Mouse (Mus musculus): ENCODE results near the gene Akirin1.

The Akirin1 gene

GRCm38 (mm10) chr4:123718434-123718780 lies 31.7 kb downstream of the Akirin1 start:
- DNase-seq (ENCODE audit: low spot score), result no peak

DNA sequence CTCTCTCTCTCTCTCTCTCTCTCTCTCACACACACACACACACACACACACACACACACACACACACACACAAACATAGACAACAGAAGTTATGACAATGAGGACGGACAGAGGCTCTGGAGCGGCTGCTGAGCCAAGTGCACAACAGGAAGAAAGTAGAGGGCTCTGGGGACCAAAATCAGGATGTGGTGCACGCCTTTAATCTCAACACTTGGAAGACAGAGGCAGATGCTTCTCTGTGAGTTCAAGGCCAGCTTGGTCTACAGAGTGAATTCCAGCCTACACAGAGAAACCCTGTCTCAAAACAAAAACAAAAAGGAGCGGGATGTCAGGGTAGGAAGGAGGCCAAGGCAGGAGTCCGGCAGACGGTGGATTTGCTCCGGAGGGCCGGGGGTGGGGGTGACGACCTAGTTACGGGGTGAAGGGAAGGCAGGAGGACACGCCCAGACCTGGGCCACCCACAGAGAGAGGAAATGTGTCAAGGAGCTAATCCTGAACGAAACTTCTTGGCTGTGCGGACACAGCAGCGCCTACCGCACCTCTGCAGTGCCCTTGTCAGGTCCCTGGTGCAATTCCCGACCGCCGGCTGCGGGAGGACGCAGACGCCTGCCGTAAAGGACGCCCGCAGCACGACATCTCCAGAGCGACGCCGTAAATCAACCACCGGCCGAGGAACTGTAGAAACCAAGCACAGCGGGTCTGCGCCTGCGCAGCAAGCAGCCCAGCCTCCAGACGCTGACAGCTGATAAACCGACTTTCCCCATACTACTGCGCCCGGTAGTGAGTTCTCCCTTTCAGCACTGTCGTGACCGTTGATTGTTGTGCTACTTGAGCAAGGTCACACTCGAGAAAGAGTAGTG lies 32.3 kb downstream of the Akirin1 start, which contains the start of gene Ndufs5:
Gene Ndufs5 (minus strand): TSS at position 629 of the 860 bp plus-strand sequence.
- DNase-seq (ENCODE audit: low spot score), result peak; percentile 97

DNA sequence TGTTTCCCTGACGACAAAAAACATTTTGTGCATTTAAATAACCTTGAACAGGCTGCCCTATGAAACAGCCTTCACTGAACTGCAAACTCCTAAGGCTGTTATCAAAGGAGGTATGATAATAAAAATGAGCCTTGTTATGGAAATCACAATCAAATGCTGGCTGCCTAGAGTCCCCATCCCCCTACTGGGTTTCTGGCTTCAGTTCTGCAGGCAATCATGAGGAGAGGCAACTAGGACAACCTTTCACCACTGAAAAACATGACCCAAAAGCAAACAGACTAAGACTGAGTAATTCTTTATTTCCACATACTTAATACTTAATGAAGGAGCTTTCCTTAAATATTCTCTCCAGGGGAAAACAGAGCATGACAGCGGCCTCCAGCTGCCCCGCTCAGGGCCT lies 37.7 kb downstream of the Akirin1 start:
- DNase-seq (ENCODE audit: low spot score), result no peak

GRCm38 (mm10) chr4:123707340-123707739 lies 42.8 kb downstream of the Akirin1 start:
- no peak for DNase-seq (ENCODE audit: low spot score)

GRCm38 (mm10) chr4:123705340-123705739 lies 44.8 kb downstream of the Akirin1 start:
- no peak for DNase-seq (ENCODE audit: low spot score)

DNA sequence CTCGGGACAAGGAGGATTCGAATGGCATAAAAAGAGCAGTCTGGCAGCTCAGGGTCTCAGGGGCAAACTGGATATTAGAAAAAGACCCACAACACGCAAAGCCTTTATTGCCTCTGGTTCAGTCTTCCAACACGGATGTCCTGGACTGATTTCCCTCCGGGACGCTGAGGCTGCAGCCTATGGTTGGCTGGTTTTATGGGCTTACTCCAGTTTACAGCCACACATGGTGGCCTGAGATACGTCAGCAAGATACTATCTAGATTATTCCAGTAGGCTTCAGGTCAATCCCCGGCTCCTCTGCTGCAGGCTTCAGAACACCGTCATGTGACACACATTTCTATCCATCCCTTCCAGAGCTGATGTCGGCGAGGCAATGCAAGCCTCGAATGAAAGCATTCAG lies 56.8 kb downstream of the Akirin1 start:
- DNase-seq (ENCODE audit: low spot score), result no peak

DNA sequence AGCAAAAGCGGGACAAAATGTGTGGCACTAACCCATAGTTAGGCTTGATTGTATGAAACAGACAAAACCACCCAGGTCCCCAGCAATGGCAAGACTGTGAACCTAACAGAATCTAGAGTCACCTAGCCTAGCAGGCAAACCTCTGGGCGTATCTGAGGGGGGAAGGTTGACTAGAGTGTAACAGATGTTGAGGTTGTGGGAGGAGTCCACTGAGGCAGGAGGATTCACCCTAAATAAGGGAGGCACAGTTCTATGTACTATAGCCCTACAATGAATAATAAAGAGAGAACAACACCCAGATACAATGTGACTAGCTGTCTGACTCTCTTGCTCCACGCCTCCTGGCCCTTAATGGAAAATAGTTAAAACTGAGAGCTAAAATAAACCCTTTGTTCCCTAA lies 58.1 kb downstream of the Akirin1 start:
- DNase-seq (ENCODE audit: low spot score), result no peak

GRCm38 (mm10) chr4:123690311-123690710 lies 59.8 kb downstream of the Akirin1 start:
- DNase-seq (ENCODE audit: low spot score), result no peak

DNA sequence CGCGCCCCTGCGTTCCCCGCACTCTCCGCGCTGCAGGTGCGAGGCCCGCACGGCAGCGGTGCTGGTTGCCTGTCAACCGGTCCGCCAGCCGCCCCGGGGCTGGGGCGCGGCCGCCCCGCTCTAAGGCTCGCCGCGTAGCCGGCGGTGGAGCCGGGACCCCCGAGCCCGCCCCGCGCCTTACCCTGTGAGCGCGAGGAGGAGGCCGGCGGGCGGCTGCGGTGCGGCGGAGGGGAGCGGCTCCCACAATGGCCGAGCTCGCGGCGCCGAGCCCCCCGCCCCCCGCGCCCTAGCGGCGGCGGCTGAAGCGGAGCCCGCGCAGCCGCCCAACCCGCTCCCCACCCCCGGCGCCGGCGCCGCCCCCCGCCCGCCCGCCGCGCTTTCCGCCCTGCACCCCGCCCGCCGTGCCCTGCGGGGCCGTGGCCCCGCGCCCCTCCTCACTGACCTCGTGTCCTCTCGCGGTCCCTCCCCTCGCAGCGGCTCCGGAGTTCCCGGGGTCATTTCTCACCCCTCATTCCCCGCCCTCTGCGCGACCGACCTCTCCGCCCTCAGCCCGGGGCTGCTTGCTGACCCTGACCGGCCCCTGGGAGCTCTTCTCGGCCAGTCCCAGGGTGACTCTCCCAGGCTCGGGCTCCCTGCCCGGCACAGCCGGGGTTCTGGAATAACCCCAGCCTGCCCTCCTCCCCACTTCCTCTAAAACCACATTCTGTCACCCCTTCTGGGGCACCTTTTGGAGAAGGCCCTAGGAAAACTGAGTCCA lies 62.9 kb downstream of the Akirin1 start:
- peak; percentile 22 for DNase-seq (ENCODE audit: low spot score)

GRCm38 (mm10) chr4:123686368-123687024 lies 63.6 kb downstream of the Akirin1 start:
- DNase-seq (ENCODE audit: low spot score), result no peak

DNA sequence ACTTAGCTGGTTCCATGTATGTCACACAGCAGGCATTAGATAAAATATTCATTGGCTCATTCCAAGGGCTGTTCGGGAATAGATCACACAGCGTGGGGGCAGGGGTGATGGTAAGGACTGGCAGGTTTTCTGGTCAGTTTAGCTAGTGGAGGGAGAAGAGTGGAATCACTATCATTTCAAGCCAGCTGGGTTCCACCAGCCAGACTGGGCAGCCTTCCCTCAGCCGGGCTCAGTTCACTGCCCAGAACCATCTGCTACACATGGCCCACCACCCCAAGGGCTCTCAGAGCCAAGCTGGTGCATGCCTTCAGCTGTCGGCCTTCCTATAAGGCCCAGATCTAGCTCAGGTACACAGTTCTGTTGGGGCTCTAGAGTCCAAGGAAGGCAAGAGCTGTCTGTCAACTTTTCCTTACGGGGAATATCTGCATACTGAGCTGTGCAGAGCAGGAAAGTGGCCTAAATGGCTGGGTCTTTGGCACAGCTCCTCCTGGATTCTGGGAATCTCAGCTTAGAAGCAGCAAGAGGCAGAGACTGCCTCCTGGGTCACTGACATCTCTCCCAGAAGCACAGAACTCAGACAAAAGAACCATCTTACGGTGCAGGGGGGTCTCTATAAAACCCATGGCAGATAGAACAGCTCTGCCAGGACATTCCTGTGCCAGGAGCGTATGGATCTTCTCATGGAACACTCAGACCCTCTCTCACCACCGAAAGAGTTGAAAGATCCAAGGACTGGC lies 64.5 kb downstream of the Akirin1 start:
- no peak for DNase-seq (ENCODE audit: low spot score)

GRCm38 (mm10) chr4:123685046-123685445 lies 65.1 kb downstream of the Akirin1 start:
- DNase-seq (ENCODE audit: low spot score), result no peak

Data from urinary bladder, postnatal 25 days (tissue).